Mouse (Mus musculus) c-Kit-positive CD71-positive TER-119-positive erythroid progenitor cells, embryonic 14.5 days (primary cell): ENCODE data around the gene D11Wsu47e.
A peak's percentile ranks its signal among the peaks of the same experiment; 100 is the strongest.

Experiments used
- DNase-seq: peaks from one replicate; pipeline ENCODE4 v3.0.0-alpha.2; 2013; ENCODE audit warnings: low spot score

Gene D11Wsu47e

GRCm38 (mm10) chr11:113666648-113667047 is 17.6 kb upstream of the D11Wsu47e start:
- DNase-seq: no peak

DNA sequence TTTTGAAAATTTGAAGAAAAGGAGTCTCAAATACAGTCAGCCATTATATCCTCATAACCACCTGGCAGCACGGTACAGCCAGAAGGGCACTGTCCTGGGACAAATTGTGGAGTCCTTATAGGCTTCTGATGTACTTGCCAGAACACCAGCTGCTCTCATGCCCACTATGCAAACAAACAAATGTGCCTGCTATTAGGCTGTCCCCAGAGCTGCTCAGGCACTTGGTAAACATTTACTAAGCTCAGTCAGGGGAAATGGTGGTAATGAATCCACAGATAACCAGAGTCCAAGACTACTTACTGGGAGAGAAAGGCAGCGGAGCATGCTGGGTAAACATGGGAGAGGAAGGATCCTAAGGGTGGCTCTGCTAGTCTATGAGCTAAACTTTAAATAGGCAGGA is 17.1 kb upstream of the D11Wsu47e start:
- DNase-seq: no peak

GRCm38 (mm10) chr11:113667704-113668103 is 16.5 kb upstream of the D11Wsu47e start:
- DNase-seq: no peak

- DNase-seq: no peak
Measured at GRCm38 (mm10) chr11:113668857-113669256, 15.4 kb upstream of the D11Wsu47e start.

- no peak for DNase-seq
Measured at GRCm38 (mm10) chr11:113669711-113670110, 14.5 kb upstream of the D11Wsu47e start.

GRCm38 (mm10) chr11:113673614-113674013 is 10.6 kb upstream of the D11Wsu47e start:
- DNase-seq: no peak

GRCm38 (mm10) chr11:113674595-113674994 is 9.6 kb upstream of the D11Wsu47e start:
- no peak for DNase-seq

DNA sequence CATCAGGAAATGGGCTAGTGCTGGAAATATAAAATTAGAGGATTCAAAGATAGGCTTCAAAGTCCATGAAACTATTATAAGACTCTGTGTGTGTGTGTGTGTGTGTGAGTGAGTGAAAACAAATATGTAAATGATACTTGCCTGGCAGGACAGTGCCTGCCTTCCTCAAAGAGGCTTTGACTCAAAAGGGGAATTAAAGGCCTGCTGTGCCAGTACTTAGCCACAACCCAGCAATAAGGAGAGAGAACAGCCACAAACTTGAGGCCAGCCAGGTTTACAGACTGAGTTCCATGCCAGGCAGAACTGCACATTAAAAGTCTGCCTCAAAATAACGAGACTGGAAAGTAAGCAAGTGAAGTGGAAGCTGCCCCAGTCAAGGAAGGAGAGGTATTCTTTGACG is 7.4 kb upstream of the D11Wsu47e start:
- DNase-seq: no peak

GRCm38 (mm10) chr11:113677378-113677777 is 6.8 kb upstream of the D11Wsu47e start:
- no peak for DNase-seq

DNA sequence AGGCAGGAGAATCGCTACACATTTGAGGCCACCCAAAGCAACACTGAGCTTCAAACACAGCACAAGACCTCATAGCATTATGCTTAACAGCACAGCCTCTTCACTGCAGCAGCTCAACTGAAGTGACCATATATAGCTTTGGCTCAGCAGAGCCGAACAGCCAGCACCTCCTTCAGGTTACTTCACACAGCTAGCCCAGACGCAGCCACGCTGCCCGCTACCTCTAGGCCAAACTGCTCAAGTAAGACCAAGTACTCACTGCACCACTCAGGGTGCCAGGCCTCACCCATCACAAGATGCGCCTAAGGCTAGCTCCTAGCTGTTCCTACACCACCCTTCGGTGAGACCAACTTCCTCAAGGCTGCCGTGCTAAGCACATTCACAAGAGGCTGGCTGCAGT is 5.8 kb upstream of the D11Wsu47e start:
- DNase-seq: no peak

- DNase-seq: peak; percentile 84
Measured at GRCm38 (mm10) chr11:113680954-113681353, 3.3 kb upstream of the D11Wsu47e start.

DNA sequence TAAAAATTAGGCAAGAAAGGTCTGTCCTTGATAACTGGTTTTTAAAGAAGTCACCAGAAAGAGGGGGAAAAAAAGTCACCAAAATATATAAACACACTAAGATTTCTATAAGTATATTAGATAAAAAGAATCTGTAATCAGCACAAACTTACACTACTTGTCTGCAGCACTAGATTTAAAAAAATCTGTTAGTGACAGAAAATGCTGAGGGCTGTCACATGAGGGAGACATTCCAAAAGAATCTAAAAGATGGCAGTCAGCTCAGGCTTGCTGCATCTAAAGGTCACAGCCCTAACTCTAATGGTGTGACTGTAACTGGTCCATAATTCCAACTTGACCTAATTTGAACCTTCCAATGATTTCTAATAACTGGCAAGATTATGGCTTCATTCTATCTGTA is 2.2 kb upstream of the D11Wsu47e start:
- DNase-seq: no peak

- peak; percentile 49 for DNase-seq
Measured at GRCm38 (mm10) chr11:113682897-113683626, 1.1 kb upstream of the D11Wsu47e start.

- DNase-seq: no peak
Measured at GRCm38 (mm10) chr11:113683627-113683956, 620 bp upstream of the D11Wsu47e start.

- no peak for DNase-seq
Measured at GRCm38 (mm10) chr11:113684707-113685426, 655 bp downstream of the D11Wsu47e start.

DNA sequence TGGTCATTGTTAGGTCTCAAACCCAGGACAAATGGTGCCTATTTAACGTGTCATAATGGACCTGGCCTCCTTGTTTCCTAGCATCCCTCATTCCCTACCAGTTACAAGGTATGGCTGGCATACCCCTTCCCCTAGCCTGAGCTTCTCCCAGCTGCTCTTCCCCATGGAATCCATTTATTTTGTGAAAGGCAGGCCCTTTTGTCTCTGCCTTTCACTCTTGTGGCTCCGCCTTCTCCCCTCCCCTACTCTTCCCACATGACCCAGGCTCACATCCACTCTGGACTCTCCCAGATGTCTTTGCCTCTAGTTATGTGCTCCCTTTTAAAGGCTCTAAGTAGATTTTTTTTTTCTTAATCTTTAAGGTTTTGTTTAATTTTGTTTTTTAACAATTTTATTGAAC is 2.8 kb downstream of the D11Wsu47e start:
- no peak for DNase-seq

DNA sequence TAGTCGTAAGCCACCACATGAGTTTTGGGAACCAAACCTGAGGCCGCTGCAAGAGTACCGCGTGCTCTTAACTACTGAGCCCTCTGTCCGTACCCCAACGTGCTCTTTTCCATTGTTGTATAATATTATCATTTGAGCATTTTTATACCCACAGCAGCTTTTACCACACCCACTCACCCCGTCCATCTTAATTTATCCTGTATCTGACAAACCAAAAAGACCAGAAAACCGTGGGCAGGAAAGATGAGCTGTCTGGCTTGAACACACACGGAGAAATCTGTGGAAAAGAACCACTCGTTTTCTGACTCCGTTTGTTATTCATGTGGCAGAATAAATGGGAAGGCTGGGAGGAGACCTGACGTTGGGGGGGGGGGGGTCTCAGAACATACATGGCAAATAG is 6.3 kb downstream of the D11Wsu47e start:
- no peak for DNase-seq

- DNase-seq: no peak
Measured at GRCm38 (mm10) chr11:113691318-113691717, 7.1 kb downstream of the D11Wsu47e start.

DNA sequence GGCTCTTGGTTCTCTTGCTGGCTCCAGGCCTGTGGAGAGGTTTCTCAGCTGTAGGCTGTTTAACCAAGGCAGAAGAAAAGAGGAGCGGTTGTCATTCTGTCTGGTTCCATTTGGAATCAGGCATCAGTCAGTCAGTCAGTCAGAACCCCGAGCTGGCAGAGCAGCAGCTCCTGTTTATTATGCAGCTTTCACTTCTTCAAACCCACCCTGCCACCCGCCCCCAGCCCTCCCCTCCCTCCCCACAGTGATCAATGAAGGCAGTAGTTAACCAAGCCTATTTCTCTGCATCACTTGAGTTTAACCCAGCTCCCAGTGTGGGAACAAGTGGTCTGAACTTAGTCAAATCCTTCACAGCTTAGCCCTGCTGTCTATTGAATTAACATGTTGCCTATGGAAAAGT is 7.6 kb downstream of the D11Wsu47e start:
- no peak for DNase-seq

GRCm38 (mm10) chr11:113697571-113697970 is 13.4 kb downstream of the D11Wsu47e start:
- DNase-seq: no peak

- DNase-seq: no peak
Measured at GRCm38 (mm10) chr11:113698013-113698545, 13.9 kb downstream of the D11Wsu47e start.

DNA sequence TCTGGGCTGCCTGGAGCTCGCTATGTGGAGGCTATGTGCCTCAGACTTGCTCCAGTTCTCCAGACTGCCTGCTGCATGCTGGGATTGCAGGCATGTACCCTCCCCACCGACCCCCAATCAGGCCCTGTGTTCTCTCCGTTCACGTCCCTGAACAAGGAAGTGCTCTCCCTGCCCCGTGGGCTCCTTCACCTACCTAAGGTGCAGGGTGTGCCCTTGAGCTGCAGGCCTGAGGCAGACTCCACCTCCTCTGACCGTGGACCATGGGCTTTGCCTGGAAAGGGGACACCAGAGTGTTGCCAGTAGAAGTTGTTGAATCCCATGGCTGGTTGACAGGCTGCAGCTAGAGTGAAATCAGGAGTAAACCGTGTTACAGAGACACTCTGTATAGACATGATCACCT is 15.4 kb downstream of the D11Wsu47e start:
- DNase-seq: no peak

DNA sequence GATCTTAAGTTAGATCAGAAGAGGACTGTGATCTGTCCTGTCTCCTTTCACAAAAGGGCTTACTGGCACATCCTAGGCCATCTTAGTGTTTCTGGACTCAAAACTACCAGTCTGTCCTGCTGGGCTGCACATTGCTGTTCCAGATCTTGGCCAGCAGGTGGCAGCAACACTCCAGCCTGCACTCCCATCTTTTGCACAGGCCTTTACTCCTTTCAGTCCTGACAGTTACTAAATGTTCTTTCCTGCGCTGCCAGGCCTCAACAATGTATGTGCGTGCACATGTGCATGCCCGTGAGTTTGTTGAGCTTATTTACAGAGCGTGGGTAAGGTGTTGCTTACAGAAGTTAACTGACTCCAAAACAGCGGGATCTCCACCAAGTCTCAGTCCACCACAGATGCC is 19.5 kb downstream of the D11Wsu47e start:
- DNase-seq: peak; percentile 62
